Mouse (Mus musculus) intestine, postnatal 0 days (tissue): Measurements from ENCODE around the gene Tjp2. TPM values are rescaled to one million over a fixed set of nuclear protein-coding genes. Genes with fewer than 3 reads are reported as not detected.

Source experiments
- ATAC-seq: fragments of 200-750 bp; cut with Nextera tagmentation; 2 replicates; pipeline ENCODE4 v1.8.0; 2017; ENCODE audit warnings: mild to moderate bottlenecking, moderate TSS enrichment, moderate library complexity
- H3K27ac ChIP-seq: fragments of 300-500 bp; sonication (generic); 2 replicates; pipeline ENCODE4 v1.5.1; 2014; ENCODE audit warnings: mild to moderate bottlenecking, low read depth, low read length, moderate library complexity
- H3K27me3 ChIP-seq: fragments of 300-500 bp; sonication (generic); replicated peaks from 2 replicates; pipeline ENCODE4 v1.6.1; 2014; ENCODE audit warnings: low read length, mixed read lengths; ENCODE audit not compliant: control insufficient read depth, insufficient read depth
- H3K36me3 ChIP-seq: fragments of 300-500 bp; sonication (generic); 2 replicates; pipeline ENCODE4 v1.6.1; 2014; ENCODE audit warnings: mild to moderate bottlenecking, moderate library complexity; ENCODE audit not compliant: control insufficient read depth, insufficient read depth
- H3K4me1 ChIP-seq: fragments of 300-500 bp; sonication (generic); replicated peaks from 2 replicates; pipeline ENCODE4 v1.6.1; 2014; ENCODE audit warnings: antibody characterized with exemption, low read length, mixed read lengths; ENCODE audit not compliant: control insufficient read depth, insufficient read depth
- H3K4me2 ChIP-seq: fragments of 300-500 bp; sonication (generic); replicated peaks from 2 replicates; pipeline ENCODE4 v1.6.1; 2014; ENCODE audit warnings: low read depth, mild to moderate bottlenecking, moderate library complexity
- H3K4me3 ChIP-seq: fragments of 300-500 bp; sonication (generic); 2 replicates; pipeline ENCODE4 v1.5.1; 2014; ENCODE audit warnings: low read depth, low read length
- H3K9ac ChIP-seq: fragments of 300-500 bp; sonication (generic); 2 replicates; pipeline ENCODE4 v1.6.1; 2014; ENCODE audit warnings: mild to moderate bottlenecking, low read depth, low read length
- H3K9me3 ChIP-seq: fragments of 300-500 bp; sonication (generic); 2 replicates; pipeline ENCODE4 v1.6.1; 2016; ENCODE audit warnings: mixed run types; ENCODE audit not compliant: control insufficient read depth
- CTCF ChIP-seq: sonication (generic); IDR thresholded peaks from 2 replicates; pipeline ENCODE4 v1.5.1; 2016; ENCODE audit warnings: low read depth, mild to moderate bottlenecking, control low read depth, antibody characterized with exemption, moderate library complexity
- WGBS: fragments of 180-500 bp; shearing (Covaris S2); extraction: QIAGEN DNeasy Blood & Tissue Kit; methylation state at CpG from one replicate; pipeline ENCODE4 v1.1.7; 2014; 5-methylcytosine and 5-hydroxymethylcytosine counted together
- polyA plus RNA-seq: library from polyadenylated mRNA; unstranded; fragments of >200 nt; fragmentation: Nextera tagmentation; extraction: Ambion mirVana; gene quantifications from 2 replicates; pipeline ENCODE4 v1.2.1, GENCODE M21; 2015

The Tjp2 gene
- polyA plus RNA-seq, 1 experiment from 2014 or later = 26.2 TPM

DNA sequence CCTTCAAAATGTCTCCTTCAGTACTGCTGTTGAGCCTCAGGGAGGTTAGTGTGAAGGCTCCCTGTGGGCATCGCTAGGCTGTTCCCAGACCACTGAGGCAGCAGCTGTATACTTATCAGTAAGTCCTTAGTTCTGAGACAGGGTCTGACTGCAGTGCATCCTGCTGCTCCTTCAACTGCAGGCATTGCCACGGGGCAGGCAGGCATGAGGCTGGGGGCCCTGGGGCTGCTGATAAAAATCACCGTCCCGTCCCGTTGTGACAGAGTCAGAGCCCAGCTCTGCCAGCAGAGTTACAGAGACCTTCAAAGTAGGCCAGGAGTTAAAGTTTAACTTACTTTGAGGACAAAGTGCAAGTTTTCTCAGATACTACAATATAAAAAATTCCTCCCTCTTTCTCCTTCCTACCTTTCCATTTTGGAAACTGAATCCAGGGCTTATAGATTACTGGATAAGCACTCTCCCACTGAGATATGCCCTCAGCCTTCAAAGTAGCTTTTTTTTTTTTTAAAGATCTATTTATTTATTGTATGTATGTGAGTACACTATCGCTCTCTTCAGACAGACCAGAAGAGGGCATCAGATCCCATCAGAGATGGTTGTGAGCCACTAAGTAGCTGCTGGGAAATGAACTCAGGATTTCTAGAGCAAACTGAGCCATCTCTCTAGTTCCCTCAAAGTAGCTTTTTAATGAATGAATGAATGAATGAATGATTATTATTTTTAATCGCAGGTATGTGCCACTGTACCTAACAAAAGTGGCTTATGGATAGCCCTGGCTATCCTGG lies 41.4 kb upstream of the Tjp2 start:
- Histone ChIP-seq H3K4me3 (no peak overlapping the region), H3K4me1 (0 out of 2 replicates have a peak, but pooled peaks cover 2% of the 10 kb centered on the region), H3K9me3 (no peaks in the 10 kb centered on the region), H3K9ac (no peak overlapping the region), H3K27ac (peak overlapping the region; percentile 94), H3K27me3 (no peaks in the 10 kb centered on the region), H3K36me3 (peaks cover 7% of the 10 kb centered on the region), H3K4me2 (peak overlapping the region; percentile 44)
- TF ChIP-seq CTCF = peak; percentile 55
- ATAC-seq = peak; percentile 80
- WGBS = 44% methylated on average over 7 of the region's 7 CpGs

DNA sequence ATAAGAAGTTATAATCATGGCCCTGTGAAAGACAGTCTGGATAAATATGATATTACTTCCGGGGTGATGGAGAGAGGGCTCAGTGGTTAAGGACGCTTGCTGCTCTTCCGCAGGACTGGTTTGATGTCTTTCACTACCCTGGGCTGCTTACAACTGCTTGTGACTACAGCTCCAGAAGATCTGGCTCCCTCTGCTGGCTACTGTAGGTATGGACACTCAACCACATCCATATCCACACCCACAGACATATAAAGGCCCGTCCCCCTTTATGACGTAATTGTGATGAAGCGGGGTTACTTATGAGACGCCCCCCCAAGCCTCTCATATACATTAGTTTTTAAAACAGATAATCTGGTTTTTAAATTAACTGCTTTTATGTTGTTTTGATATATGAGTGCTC lies 40.2 kb upstream of the Tjp2 start:
- peaks cover 7% of the 10 kb centered on the region for H3K36me3 ChIP-seq
- H3K9me3 ChIP-seq = no peaks in the 10 kb centered on the region
- H3K27ac ChIP-seq = peak overlapping the region; percentile 94; the same call in 1 of the 2 replicates
- no peak overlapping the region for H3K4me2 ChIP-seq
- ATAC-seq = peak; percentile 76
- peak; percentile 94 for TF ChIP-seq CTCF
- no peaks in the 10 kb centered on the region for H3K27me3 ChIP-seq
- no peak overlapping the region for H3K9ac ChIP-seq
- no peak overlapping the region for H3K4me3 ChIP-seq
- 0 out of 2 replicates have a peak, but pooled peaks cover 2% of the 10 kb centered on the region for H3K4me1 ChIP-seq
- WGBS = 32% methylated on average over 7 of the region's 7 CpGs

DNA sequence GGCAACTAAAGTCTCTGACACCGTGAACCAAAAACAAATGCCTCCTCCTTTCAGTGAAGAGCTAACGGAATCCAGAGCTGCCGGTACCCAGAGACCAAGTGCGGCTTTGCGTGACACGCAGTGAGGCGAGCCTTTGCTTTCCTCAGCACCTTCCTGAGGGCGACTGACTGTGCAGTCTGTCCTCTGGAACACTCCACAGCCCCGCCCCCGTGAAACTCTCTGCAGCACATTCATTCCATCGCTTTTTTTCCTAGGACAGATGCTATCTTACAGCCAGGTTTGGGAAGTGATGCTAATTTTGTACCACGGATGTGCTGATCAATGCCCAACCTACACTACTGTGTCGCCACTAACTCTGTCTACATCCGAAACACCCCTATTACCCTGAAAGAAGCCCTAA lies 37.9 kb upstream of the Tjp2 start:
- TF ChIP-seq CTCF = no peak
- H3K4me3 ChIP-seq = no peak overlapping the region
- ATAC-seq = no peak
- H3K27ac ChIP-seq = no peak overlapping the region
- no peaks in the 10 kb centered on the region for H3K27me3 ChIP-seq
- 0 out of 2 replicates have a peak, but pooled peaks cover 2% of the 10 kb centered on the region for H3K4me1 ChIP-seq
- peaks cover 7% of the 10 kb centered on the region for H3K36me3 ChIP-seq
- no peak overlapping the region for H3K9ac ChIP-seq
- no peaks in the 10 kb centered on the region for H3K9me3 ChIP-seq
- WGBS = 93% methylated on average over 14 of the region's 14 CpGs
- no peak overlapping the region for H3K4me2 ChIP-seq

DNA sequence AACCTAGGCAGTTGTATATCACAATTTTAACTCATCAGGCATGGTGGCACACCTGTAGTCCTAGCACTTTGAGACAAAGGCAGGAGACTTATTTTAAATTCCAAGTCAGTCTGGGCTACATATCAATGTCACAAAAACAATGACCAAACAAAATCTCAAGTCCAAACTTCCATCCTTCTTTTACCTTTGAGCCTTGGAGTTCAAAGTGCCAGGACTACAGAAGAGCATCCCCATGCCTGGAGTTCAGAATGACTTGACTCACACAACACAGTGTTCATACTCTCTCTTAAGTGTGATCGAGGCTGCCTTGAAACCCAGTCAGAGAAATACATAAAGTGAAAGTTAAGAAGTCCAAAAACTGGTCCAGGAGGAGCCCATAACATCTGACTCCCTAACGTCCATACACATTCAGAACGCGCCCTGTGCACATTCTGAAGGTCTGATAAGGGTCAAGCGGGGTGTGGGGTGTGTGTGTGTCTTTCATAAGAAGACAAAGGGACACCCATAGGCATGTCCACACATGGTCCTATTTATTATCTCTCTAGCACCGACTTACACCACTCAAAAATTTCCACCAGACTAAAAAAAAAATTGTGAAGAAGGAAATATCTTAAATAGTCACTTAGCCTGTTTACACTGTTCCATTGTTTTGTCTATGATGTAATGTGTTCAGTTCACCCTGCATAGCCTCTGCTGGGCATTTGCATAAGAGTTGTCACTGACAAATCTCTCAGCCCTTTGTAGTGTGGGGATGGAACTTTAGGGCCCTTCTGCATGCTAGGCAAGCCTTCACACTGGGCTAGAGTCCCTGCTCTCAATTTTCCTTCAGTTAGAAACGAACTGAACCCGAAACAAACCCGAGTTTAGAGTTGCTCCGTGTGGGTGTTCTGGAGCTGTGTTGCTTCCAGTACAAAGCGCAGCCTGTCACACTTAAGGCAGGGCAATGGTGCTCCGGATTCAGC lies 34.8 kb upstream of the Tjp2 start:
- Histone ChIP-seq H3K27ac (no peak overlapping the region), H3K4me1 (no peaks in the 10 kb centered on the region), H3K36me3 (no peaks in the 10 kb centered on the region), H3K4me2 (no peak overlapping the region), H3K4me3 (no peak overlapping the region), H3K27me3 (no peaks in the 10 kb centered on the region), H3K9me3 (no peaks in the 10 kb centered on the region), H3K9ac (no peak overlapping the region)
- 70% methylated on average over 12 of the region's 12 CpGs for WGBS
- TF ChIP-seq CTCF = no peak
- no peak for ATAC-seq

GRCm38 (mm10) chr19:24258368-24258767 lies 33.5 kb upstream of the Tjp2 start:
- Histone ChIP-seq H3K36me3 (no peaks in the 10 kb centered on the region), H3K4me2 (no peak overlapping the region), H3K27me3 (no peaks in the 10 kb centered on the region), H3K4me3 (no peak overlapping the region), H3K9me3 (no peaks in the 10 kb centered on the region), H3K4me1 (no peaks in the 10 kb centered on the region), H3K9ac (no peak overlapping the region), H3K27ac (no peak overlapping the region)
- TF ChIP-seq CTCF = no peak
- 49% methylated on average over 5 of the region's 5 CpGs for WGBS
- ATAC-seq = no peak

- no peak overlapping the region for H3K27ac ChIP-seq
- no peaks in the 10 kb centered on the region for H3K9me3 ChIP-seq
- WGBS = 85% methylated on average over 6 of the region's 6 CpGs
- H3K27me3 ChIP-seq = no peaks in the 10 kb centered on the region
- TF ChIP-seq CTCF = no peak
- H3K9ac ChIP-seq = no peak overlapping the region
- H3K4me2 ChIP-seq = no peak overlapping the region
- no peak overlapping the region for H3K4me3 ChIP-seq
- no peak for ATAC-seq
- no peaks in the 10 kb centered on the region for H3K4me1 ChIP-seq
- no peaks in the 10 kb centered on the region for H3K36me3 ChIP-seq
Measured at GRCm38 (mm10) chr19:24257962-24258361, 33.1 kb upstream of the Tjp2 start.
